Mouse (Mus musculus) brain, embryonic 18.5 days (tissue): ENCODE data around the gene Camsap1.

Experiments used
- DNase-seq: peaks from one replicate; pipeline ENCODE4 v3.0.0-alpha.2; 2012; ENCODE audit warnings: low read depth, low spot score

The Camsap1 gene

GRCm38 (mm10) chr2:25978997-25979396 is 4.1 kb downstream of the Camsap1 start:
- no peak for DNase-seq

- no peak for DNase-seq
Measured at GRCm38 (mm10) chr2:25977587-25978239, 5.4 kb downstream of the Camsap1 start.

GRCm38 (mm10) chr2:25975141-25975770 is 7.8 kb downstream of the Camsap1 start:
- no peak for DNase-seq

- DNase-seq = no peak
Measured at GRCm38 (mm10) chr2:25970426-25970825, 12.7 kb downstream of the Camsap1 start.

GRCm38 (mm10) chr2:25969319-25969718 is 13.8 kb downstream of the Camsap1 start:
- DNase-seq = no peak

GRCm38 (mm10) chr2:25949291-25949690 is 33.8 kb downstream of the Camsap1 start:
- no peak for DNase-seq

GRCm38 (mm10) chr2:25947950-25948349 is 35.1 kb downstream of the Camsap1 start:
- DNase-seq = no peak

- DNase-seq = no peak
Measured at GRCm38 (mm10) chr2:25943822-25944221, 39.3 kb downstream of the Camsap1 start.

- DNase-seq = no peak
Measured at GRCm38 (mm10) chr2:25940503-25940902, 42.6 kb downstream of the Camsap1 start.

GRCm38 (mm10) chr2:25931249-25931859 is 51.7 kb downstream of the Camsap1 start:
- DNase-seq = no peak

GRCm38 (mm10) chr2:25927821-25928220 is 55.3 kb downstream of the Camsap1 start:
- DNase-seq = no peak

- DNase-seq = no peak
Measured at GRCm38 (mm10) chr2:25924934-25925333, 58.1 kb downstream of the Camsap1 start.

- no peak for DNase-seq
Measured at GRCm38 (mm10) chr2:25923799-25924198, 59.3 kb downstream of the Camsap1 start.

GRCm38 (mm10) chr2:25919972-25920371 is 63.1 kb downstream of the Camsap1 start:
- DNase-seq = no peak

GRCm38 (mm10) chr2:25918408-25918807 is 64.7 kb downstream of the Camsap1 start:
- no peak for DNase-seq

GRCm38 (mm10) chr2:25914821-25915220 is 68.3 kb downstream of the Camsap1 start:
- DNase-seq = no peak

GRCm38 (mm10) chr2:25914201-25914600 is 68.9 kb downstream of the Camsap1 start:
- DNase-seq = no peak

GRCm38 (mm10) chr2:25913247-25913646 is 69.8 kb downstream of the Camsap1 start:
- no peak for DNase-seq

GRCm38 (mm10) chr2:25909872-25910271 is 73.2 kb downstream of the Camsap1 start:
- no peak for DNase-seq

- DNase-seq = no peak
Measured at GRCm38 (mm10) chr2:25898970-25899369, 84.1 kb downstream of the Camsap1 start.

GRCm38 (mm10) chr2:25892440-25892839 is 90.6 kb downstream of the Camsap1 start:
- no peak for DNase-seq

- no peak for DNase-seq
Measured at GRCm38 (mm10) chr2:25888144-25888543, 94.9 kb downstream of the Camsap1 start.

GRCm38 (mm10) chr2:25887226-25887625 is 95.9 kb downstream of the Camsap1 start:
- DNase-seq = no peak
